Mouse (Mus musculus): ENCODE results near the gene Lmtk3. TPM values are rescaled to one million over a fixed set of nuclear protein-coding genes. Genes with fewer than 3 reads are reported as not detected.

Lmtk3 gene
- total and polyA plus RNA-seq, 2 experiments from 2014 or later: 0.31 TPM; not detected in 1

- no peaks in the 10 kb centered on the region for H3K9me3 ChIP-seq (replicated peaks; ENCODE audit: control insufficient read depth, low read length)
- no peak for DNase-seq (ENCODE audit: low spot score)
- H3K27me3 ChIP-seq (ENCODE audit: control insufficient read depth, insufficient read depth, low read length): peaks cover 6% of the 10 kb centered on the region; the same call in 1 of the 2 replicates
- no peak for ATAC-seq (ENCODE audit: insufficient read depth, low read depth)
- 61% methylated on average over 2 of the region's 2 CpGs for WGBS
- no peak overlapping the region for H3K4me3 ChIP-seq (ENCODE audit: low read depth, low read length)
- H3K4me1 ChIP-seq (ENCODE audit: control insufficient read depth, insufficient read depth): peaks cover 17% of the 10 kb centered on the region; the same call in 1 of the 2 replicates
- H3K27ac ChIP-seq (ENCODE audit: low read depth): no peak overlapping the region
- no peak for TF ChIP-seq EP300 (IDR thresholded peaks at IDR 0.05; ENCODE audit: low read depth)
- no peak for TF ChIP-seq CTCF (IDR thresholded peaks at IDR 0.05; ENCODE audit: low read depth)
- no peak overlapping the region for H3K9ac ChIP-seq (replicated peaks; ENCODE audit: low read depth, low read length)
- H3K4me2 ChIP-seq (ENCODE audit: low read depth, low read length): no peak overlapping the region
- peaks cover 19% of the 10 kb centered on the region for H3K36me3 ChIP-seq (replicated peaks; ENCODE audit: control insufficient read depth, insufficient read depth, low read length)
These were observed 32.4 kb downstream of the Lmtk3 start for GRCm38 (mm10) chr7:45815984-45816351.

- Histone ChIP-seq H3K4me1 (ENCODE audit: control insufficient read depth, insufficient read depth) (0 out of 2 replicates have a peak, but pooled peaks cover 5% of the 10 kb centered on the region), H3K27ac (ENCODE audit: low read depth) (no peak overlapping the region), H3K27me3 (ENCODE audit: control insufficient read depth, insufficient read depth, low read length) (peaks cover 6% of the 10 kb centered on the region; the same call in 1 of the 2 replicates), H3K9ac (replicated peaks; ENCODE audit: low read depth, low read length) (no peak overlapping the region), H3K4me2 (ENCODE audit: low read depth, low read length) (peak overlapping the region; percentile 40), H3K36me3 (replicated peaks; ENCODE audit: control insufficient read depth, insufficient read depth, low read length) (peaks cover 8% of the 10 kb centered on the region), H3K4me3 (ENCODE audit: low read depth, low read length) (no peak overlapping the region), H3K9me3 (replicated peaks; ENCODE audit: control insufficient read depth, low read length) (no peaks in the 10 kb centered on the region)
- ATAC-seq (ENCODE audit: insufficient read depth, low read depth): no peak
- TF ChIP-seq EP300 (IDR thresholded peaks at IDR 0.05; ENCODE audit: low read depth) (no peak), CTCF (IDR thresholded peaks at IDR 0.05; ENCODE audit: low read depth) (no peak)
- 8% methylated on average over 25 of the region's 25 CpGs for WGBS
- no peak for DNase-seq (ENCODE audit: low spot score)
These were observed 36.3 kb downstream of the Lmtk3 start for GRCm38 (mm10) chr7:45819843-45820242.

- Histone ChIP-seq H3K27me3 (ENCODE audit: control insufficient read depth, insufficient read depth, low read length) (peaks cover 6% of the 10 kb centered on the region; the same call in 1 of the 2 replicates), H3K4me3 (ENCODE audit: low read depth, low read length) (no peak overlapping the region), H3K9me3 (replicated peaks; ENCODE audit: control insufficient read depth, low read length) (no peaks in the 10 kb centered on the region), H3K4me2 (ENCODE audit: low read depth, low read length) (no peak overlapping the region), H3K4me1 (ENCODE audit: control insufficient read depth, insufficient read depth) (no peaks in the 10 kb centered on the region), H3K36me3 (replicated peaks; ENCODE audit: control insufficient read depth, insufficient read depth, low read length) (peaks cover 18% of the 10 kb centered on the region), H3K9ac (replicated peaks; ENCODE audit: low read depth, low read length) (no peak overlapping the region), H3K27ac (ENCODE audit: low read depth) (no peak overlapping the region)
- ATAC-seq (ENCODE audit: insufficient read depth, low read depth) (no peak), DNase-seq (ENCODE audit: low spot score) (no peak)
- no peak for TF ChIP-seq CTCF (IDR thresholded peaks at IDR 0.05; ENCODE audit: low read depth)
- no peak for TF ChIP-seq EP300 (IDR thresholded peaks at IDR 0.05; ENCODE audit: low read depth)
These were observed 37.4 kb downstream of the Lmtk3 start for GRCm38 (mm10) chr7:45820913-45821312.

- H3K4me2 ChIP-seq (ENCODE audit: low read depth, low read length): no peak within 1 kb of the TSS
- no peak for DNase-seq (ENCODE audit: low spot score)
- H3K27ac ChIP-seq (ENCODE audit: low read depth): no peak within 1 kb of the TSS
- H3K36me3 ChIP-seq (replicated peaks; ENCODE audit: control insufficient read depth, insufficient read depth, low read length): peaks cover 50% of the 10 kb centered on the region
- H3K4me1 ChIP-seq (ENCODE audit: control insufficient read depth, insufficient read depth): 0 out of 2 replicates have a peak, but pooled peaks cover under 1% of the 10 kb centered on the region
- no peak within 1 kb of the TSS for H3K9ac ChIP-seq (replicated peaks; ENCODE audit: low read depth, low read length)
- H3K4me3 ChIP-seq (ENCODE audit: low read depth, low read length): no peak within 1 kb of the TSS
- ATAC-seq (ENCODE audit: insufficient read depth, low read depth): no peak
- 44% methylated on average over 7 of the region's 7 CpGs for WGBS
- no peaks in the 10 kb centered on the region for H3K9me3 ChIP-seq (replicated peaks; ENCODE audit: control insufficient read depth, low read length)
- no peaks in the 10 kb centered on the region for H3K27me3 ChIP-seq (ENCODE audit: control insufficient read depth, insufficient read depth, low read length)
- TF ChIP-seq CTCF (IDR thresholded peaks at IDR 0.05; ENCODE audit: low read depth) (no peak), EP300 (IDR thresholded peaks at IDR 0.05; ENCODE audit: low read depth) (no peak)
These were observed 41.1 kb downstream of the Lmtk3 start, which contains the start of gene Kcnj14 for GRCm38 (mm10) chr7:45824598-45824997. Kcnj14 (minus strand) TSS chr7:45824782.

- no peak overlapping the region for H3K4me2 ChIP-seq (ENCODE audit: low read depth, low read length)
- WGBS: 79% methylated on average over 7 of the region's 7 CpGs
- H3K9me3 ChIP-seq (replicated peaks; ENCODE audit: control insufficient read depth, low read length): no peaks in the 10 kb centered on the region
- H3K4me3 ChIP-seq (ENCODE audit: low read depth, low read length): no peak overlapping the region
- peaks cover 50% of the 10 kb centered on the region for H3K36me3 ChIP-seq (replicated peaks; ENCODE audit: control insufficient read depth, insufficient read depth, low read length)
- no peak for ATAC-seq (ENCODE audit: insufficient read depth, low read depth)
- DNase-seq (ENCODE audit: low spot score): no peak
- peaks cover 8% of the 10 kb centered on the region for H3K4me1 ChIP-seq (ENCODE audit: control insufficient read depth, insufficient read depth)
- no peak for TF ChIP-seq CTCF (IDR thresholded peaks at IDR 0.05; ENCODE audit: low read depth)
- no peak for TF ChIP-seq EP300 (IDR thresholded peaks at IDR 0.05; ENCODE audit: low read depth)
- no peak overlapping the region for H3K27ac ChIP-seq (ENCODE audit: low read depth)
- H3K9ac ChIP-seq (replicated peaks; ENCODE audit: low read depth, low read length): no peak overlapping the region
- H3K27me3 ChIP-seq (ENCODE audit: control insufficient read depth, insufficient read depth, low read length): peaks cover 6% of the 10 kb centered on the region
These were observed 43.1 kb downstream of the Lmtk3 start for GRCm38 (mm10) chr7:45826631-45827030.
